Mouse (Mus musculus) neural tube, embryonic 12.5 days (tissue): ENCODE results near the gene Atl1. TPM values are rescaled to one million over a fixed set of nuclear protein-coding genes. Genes with fewer than 3 reads are reported as not detected.

Experiments used
- ATAC-seq: fragments of 200-750 bp; cut with Nextera tagmentation; 2 replicates; pipeline ENCODE4 v1.8.0; 2017; ENCODE audit warnings: low read depth, mild to moderate bottlenecking, moderate TSS enrichment, moderate library complexity; ENCODE audit not compliant: low FRiP score
- H3K27ac ChIP-seq: fragments of 300-500 bp; sonication (generic); 2 replicates; pipeline ENCODE4 v1.5.1; 2016
- H3K27me3 ChIP-seq: fragments of 300-500 bp; sonication (generic); replicated peaks from 2 replicates; pipeline ENCODE4 v1.6.1; 2016; ENCODE audit warnings: mild to moderate bottlenecking
- H3K36me3 ChIP-seq: fragments of 300-500 bp; sonication (generic); 2 replicates; pipeline ENCODE4 v1.6.1; 2016; ENCODE audit warnings: mild to moderate bottlenecking
- H3K4me1 ChIP-seq: fragments of 300-500 bp; sonication (generic); 2 replicates; pipeline ENCODE4 v1.6.1; 2016
- H3K4me2 ChIP-seq: fragments of 300-500 bp; sonication (generic); replicated peaks from 2 replicates; pipeline ENCODE4 v1.6.1; 2016; ENCODE audit warnings: mild to moderate bottlenecking
- H3K4me3 ChIP-seq: fragments of 300-500 bp; sonication (generic); 2 replicates; pipeline ENCODE4 v1.5.1; 2016
- H3K9ac ChIP-seq: fragments of 300-500 bp; sonication (generic); 2 replicates; pipeline ENCODE4 v1.6.1; 2016; ENCODE audit warnings: mild to moderate bottlenecking
- H3K9me3 ChIP-seq: fragments of 300-500 bp; sonication (generic); 2 replicates; pipeline ENCODE4 v1.6.1; 2016; ENCODE audit warnings: mild to moderate bottlenecking
- WGBS: fragments of 180-500 bp; shearing (Covaris S2); methylation state at CpG from one replicate; pipeline ENCODE4 v1.1.7; 2016; 5-methylcytosine and 5-hydroxymethylcytosine counted together
- polyA plus RNA-seq: library from polyadenylated mRNA; unstranded; fragments of >200 nt; fragmentation: Nextera tagmentation; extraction: Ambion mirVana; gene quantifications from 2 replicates; pipeline ENCODE4 v1.2.1, GENCODE M21; 2016

Atl1 gene
- polyA plus RNA-seq, 1 experiment from 2014 or later: 73.4 TPM

- Histone ChIP-seq H3K4me1 (no peaks in the 10 kb centered on the region), H3K27ac (no peak overlapping the region), H3K36me3 (no peaks in the 10 kb centered on the region; the same call in 1 of the 2 replicates), H3K9ac (no peak overlapping the region), H3K9me3 (no peaks in the 10 kb centered on the region), H3K27me3 (no peaks in the 10 kb centered on the region), H3K4me2 (no peak overlapping the region), H3K4me3 (no peak overlapping the region)
- WGBS: 83% methylated on average over 1 of the region's 1 CpGs
- no peak for ATAC-seq
Observed at GRCm38 (mm10) chr12:69922099-69922498, 29.7 kb downstream of the Atl1 start.

- Histone ChIP-seq H3K36me3 (no peaks in the 10 kb centered on the region; the same call in 1 of the 2 replicates), H3K9me3 (no peaks in the 10 kb centered on the region), H3K4me1 (no peaks in the 10 kb centered on the region), H3K9ac (no peak overlapping the region), H3K4me2 (no peak overlapping the region), H3K27ac (no peak overlapping the region), H3K27me3 (no peaks in the 10 kb centered on the region), H3K4me3 (no peak overlapping the region)
- ATAC-seq: no peak
- 89% methylated on average over 3 of the region's 3 CpGs for WGBS
Observed at GRCm38 (mm10) chr12:69923128-69923527, 30.7 kb downstream of the Atl1 start.

GRCm38 (mm10) chr12:69923603-69924002 is 31.2 kb downstream of the Atl1 start:
- H3K27me3 ChIP-seq: no peaks in the 10 kb centered on the region
- H3K4me1 ChIP-seq: no peaks in the 10 kb centered on the region
- no peaks in the 10 kb centered on the region; the same call in 1 of the 2 replicates for H3K36me3 ChIP-seq
- no peak overlapping the region for H3K9ac ChIP-seq
- WGBS: 60% methylated on average over 3 of the region's 3 CpGs
- ATAC-seq: no peak
- no peak overlapping the region for H3K27ac ChIP-seq
- H3K4me3 ChIP-seq: no peak overlapping the region
- H3K9me3 ChIP-seq: no peaks in the 10 kb centered on the region
- no peak overlapping the region for H3K4me2 ChIP-seq

- WGBS: 14% methylated on average over 5 of the region's 5 CpGs
- H3K9ac ChIP-seq: no peak overlapping the region
- H3K4me1 ChIP-seq: no peaks in the 10 kb centered on the region
- ATAC-seq: no peak
- no peak overlapping the region for H3K27ac ChIP-seq
- peaks cover under 1% of the 10 kb centered on the region; the same call in 1 of the 2 replicates for H3K36me3 ChIP-seq
- H3K4me3 ChIP-seq: no peak overlapping the region
- no peaks in the 10 kb centered on the region for H3K27me3 ChIP-seq
- H3K9me3 ChIP-seq: no peaks in the 10 kb centered on the region
- H3K4me2 ChIP-seq: no peak overlapping the region
Observed at GRCm38 (mm10) chr12:69924012-69924411, 31.6 kb downstream of the Atl1 start.

GRCm38 (mm10) chr12:69926716-69927115 is 34.3 kb downstream of the Atl1 start:
- H3K4me2 ChIP-seq: no peak overlapping the region
- H3K4me3 ChIP-seq: no peak overlapping the region
- no peaks in the 10 kb centered on the region for H3K27me3 ChIP-seq
- 56% methylated on average over 7 of the region's 7 CpGs for WGBS
- peaks cover 6% of the 10 kb centered on the region for H3K36me3 ChIP-seq
- no peak for ATAC-seq
- no peak overlapping the region for H3K27ac ChIP-seq
- H3K9me3 ChIP-seq: no peaks in the 10 kb centered on the region
- no peak overlapping the region for H3K9ac ChIP-seq
- H3K4me1 ChIP-seq: no peaks in the 10 kb centered on the region

- 53% methylated on average over 5 of the region's 5 CpGs for WGBS
- H3K9me3 ChIP-seq: no peaks in the 10 kb centered on the region
- no peak overlapping the region for H3K4me3 ChIP-seq
- H3K27me3 ChIP-seq: no peaks in the 10 kb centered on the region
- H3K27ac ChIP-seq: no peak overlapping the region
- no peaks in the 10 kb centered on the region for H3K4me1 ChIP-seq
- H3K4me2 ChIP-seq: no peak overlapping the region
- H3K36me3 ChIP-seq: peaks cover 26% of the 10 kb centered on the region
- ATAC-seq: no peak
- H3K9ac ChIP-seq: no peak overlapping the region
Observed at GRCm38 (mm10) chr12:69937731-69938130, 45.3 kb downstream of the Atl1 start.

GRCm38 (mm10) chr12:69939291-69939690 is 46.9 kb downstream of the Atl1 start:
- Histone ChIP-seq H3K36me3 (peaks cover 26% of the 10 kb centered on the region), H3K4me1 (no peaks in the 10 kb centered on the region), H3K4me3 (no peak overlapping the region), H3K4me2 (no peak overlapping the region), H3K27ac (no peak overlapping the region), H3K9ac (no peak overlapping the region), H3K9me3 (no peaks in the 10 kb centered on the region), H3K27me3 (no peaks in the 10 kb centered on the region)
- WGBS: 68% methylated on average over 2 of the region's 2 CpGs
- ATAC-seq: no peak

GRCm38 (mm10) chr12:69941655-69942329 is 49.4 kb downstream of the Atl1 start:
- no peaks in the 10 kb centered on the region for H3K27me3 ChIP-seq
- H3K36me3 ChIP-seq: peaks cover 22% of the 10 kb centered on the region
- H3K9ac ChIP-seq: no peak overlapping the region
- H3K4me1 ChIP-seq: no peaks in the 10 kb centered on the region
- 56% methylated on average over 1 of the region's 1 CpGs for WGBS
- no peak overlapping the region for H3K27ac ChIP-seq
- H3K4me3 ChIP-seq: no peak overlapping the region
- no peak for ATAC-seq
- H3K4me2 ChIP-seq: no peak overlapping the region
- no peaks in the 10 kb centered on the region for H3K9me3 ChIP-seq

- ATAC-seq: no peak
- Histone ChIP-seq H3K27me3 (no peaks in the 10 kb centered on the region), H3K36me3 (peaks cover 13% of the 10 kb centered on the region; the same call in 1 of the 2 replicates), H3K9ac (no peak overlapping the region), H3K4me1 (no peaks in the 10 kb centered on the region), H3K9me3 (no peaks in the 10 kb centered on the region), H3K27ac (no peak overlapping the region), H3K4me3 (no peak overlapping the region), H3K4me2 (no peak overlapping the region)
- 94% methylated on average over 5 of the region's 5 CpGs for WGBS
Observed at GRCm38 (mm10) chr12:69945861-69946260, 53.4 kb downstream of the Atl1 start.

GRCm38 (mm10) chr12:69947502-69947901 is 55.1 kb downstream of the Atl1 start:
- no peak overlapping the region for H3K4me3 ChIP-seq
- H3K4me2 ChIP-seq: no peak overlapping the region
- peaks cover 13% of the 10 kb centered on the region; the same call in 1 of the 2 replicates for H3K36me3 ChIP-seq
- H3K9me3 ChIP-seq: no peaks in the 10 kb centered on the region
- ATAC-seq: no peak
- no peak overlapping the region for H3K9ac ChIP-seq
- WGBS: 86% methylated on average over 3 of the region's 3 CpGs
- H3K4me1 ChIP-seq: no peaks in the 10 kb centered on the region
- no peaks in the 10 kb centered on the region for H3K27me3 ChIP-seq
- no peak overlapping the region for H3K27ac ChIP-seq

- 89% methylated on average over 2 of the region's 2 CpGs for WGBS
- no peak overlapping the region for H3K9ac ChIP-seq
- peaks cover 50% of the 10 kb centered on the region for H3K36me3 ChIP-seq
- no peaks in the 10 kb centered on the region for H3K4me1 ChIP-seq
- no peaks in the 10 kb centered on the region for H3K9me3 ChIP-seq
- H3K27ac ChIP-seq: no peak overlapping the region
- no peak overlapping the region for H3K4me2 ChIP-seq
- no peak for ATAC-seq
- no peak overlapping the region for H3K4me3 ChIP-seq
- no peaks in the 10 kb centered on the region for H3K27me3 ChIP-seq
Observed at GRCm38 (mm10) chr12:69957378-69957777, 65.0 kb downstream of the Atl1 start.

- peaks cover 66% of the 10 kb centered on the region for H3K36me3 ChIP-seq
- no peaks in the 10 kb centered on the region for H3K9me3 ChIP-seq
- WGBS: 69% methylated on average over 4 of the region's 4 CpGs
- no peak overlapping the region for H3K27ac ChIP-seq
- no peak overlapping the region for H3K4me2 ChIP-seq
- no peaks in the 10 kb centered on the region for H3K27me3 ChIP-seq
- H3K4me3 ChIP-seq: no peak overlapping the region
- ATAC-seq: no peak
- no peaks in the 10 kb centered on the region for H3K4me1 ChIP-seq
- no peak overlapping the region for H3K9ac ChIP-seq
Observed at GRCm38 (mm10) chr12:69962468-69962867, 70.1 kb downstream of the Atl1 start.

GRCm38 (mm10) chr12:69963141-69963540 is 70.7 kb downstream of the Atl1 start:
- no peaks in the 10 kb centered on the region for H3K27me3 ChIP-seq
- no peaks in the 10 kb centered on the region for H3K4me1 ChIP-seq
- no peaks in the 10 kb centered on the region for H3K9me3 ChIP-seq
- H3K36me3 ChIP-seq: peaks cover 67% of the 10 kb centered on the region
- 95% methylated on average over 6 of the region's 6 CpGs for WGBS
- no peak overlapping the region for H3K27ac ChIP-seq
- no peak overlapping the region for H3K4me3 ChIP-seq
- H3K4me2 ChIP-seq: no peak overlapping the region
- ATAC-seq: no peak
- H3K9ac ChIP-seq: no peak overlapping the region
